Mouse (Mus musculus) layer of hippocampus, adult 8-10 months (tissue): ENCODE data around the gene Serpinf1. TPM values are rescaled to one million over a fixed set of nuclear protein-coding genes. Genes with fewer than 3 reads are reported as not detected.

Experiments used
- microRNA-seq, 2 experiments: library from miRNA; unstranded; fragments of <30 nt; microRNA quantifications; one replicate each; pipeline ENCODE4 v1.2.0; 2022
- total RNA-seq, 4 experiments: library from RNA; stranded (reverse); gene quantifications; 2 replicates each; pipeline ENCODE4 v1.2.4; 2022

The Serpinf1 gene
- total RNA-seq, 4 experiments from 2014 or later: 9.7 to 16.0 (median 11.5) TPM

Small RNAs within 50 kb of the gene (microRNA-seq; reads per million reads assigned to microRNA genes)
- 2,466 to 13,319 reads per million in 2 experiments for gene Mir22

Other genes with a start within 250 kb of the Serpinf1 start
- gene Ovca2, start 243.9 kb downstream of the Serpinf1 start, total RNA-seq: 10 to 100 TPM; 15.6 to 23.4 (median 19.8) TPM
- 10 to 100 TPM; 28.9 to 38.6 (median 30.9) TPM for gene Dph1, start 231.5 kb downstream of the Serpinf1 start, total RNA-seq
- 100 to 1,000 TPM in 2 of 4 experiments, 10 to 100 TPM in 2; 80.7 to 110 (median 97.3) TPM for gene Rtn4rl1, start 228.9 kb downstream of the Serpinf1 start, total RNA-seq
- 10 to 100 TPM; 61.7 to 67.5 (median 66.1) TPM for gene Rpa1, start 74.4 kb downstream of the Serpinf1 start, total RNA-seq
- gene Smyd4, start 74.3 kb downstream of the Serpinf1 start, total RNA-seq: 10 to 100 TPM; 15.0 to 23.6 (median 19.6) TPM
- 1 to 10 TPM in 2 of 4 experiments, under 1 TPM in 2; 0.45 to 4.0 (median 1.8) TPM for gene Serpinf2, start 16.9 kb upstream of the Serpinf1 start, total RNA-seq
- 10 to 100 TPM; 23.5 to 25.3 (median 24.3) TPM for gene Wdr81, start 32.0 kb upstream of the Serpinf1 start, total RNA-seq
- gene Tlcd2, start 39.0 kb upstream of the Serpinf1 start, total RNA-seq: under 1 TPM in 3 of 4 experiments, not detected in 1; 0.43 to 0.45 (median 0.45) TPM
- gene Prpf8, start 64.1 kb upstream of the Serpinf1 start, total RNA-seq: 100 to 1,000 TPM; 129 to 140 (median 135) TPM
- gene Rilp, start 87.4 kb upstream of the Serpinf1 start, total RNA-seq: 1 to 10 TPM; 1.1 to 2.3 (median 1.6) TPM
- 1 to 10 TPM; 1.1 to 1.6 (median 1.4) TPM for gene Scarf1, start 90.8 kb upstream of the Serpinf1 start, total RNA-seq
- gene Slc43a2, start 109.0 kb upstream of the Serpinf1 start, total RNA-seq: 10 to 100 TPM; 42.6 to 55.5 (median 52.7) TPM
- gene Pitpna, start 165.4 kb upstream of the Serpinf1 start, total RNA-seq: 100 to 1,000 TPM; 264 to 282 (median 275) TPM
- 10 to 100 TPM; 45.1 to 54.5 (median 50.2) TPM for gene Inpp5k, start 208.3 kb upstream of the Serpinf1 start, total RNA-seq
- 10 to 100 TPM; 17.0 to 24.3 (median 20.5) TPM for gene Myo1c, start 227.8 kb upstream of the Serpinf1 start, total RNA-seq